Mouse (Mus musculus) cerebral cortex, adult 2 months (tissue): ENCODE results near the gene Pknox1.

ENCODE experiments used
- WGBS: fragments of 180-500 bp; shearing (Covaris S2); methylation state at CpG from one replicate; pipeline ENCODE4 v1.1.7; 2018; 5-methylcytosine and 5-hydroxymethylcytosine counted together

Pknox1 gene

DNA sequence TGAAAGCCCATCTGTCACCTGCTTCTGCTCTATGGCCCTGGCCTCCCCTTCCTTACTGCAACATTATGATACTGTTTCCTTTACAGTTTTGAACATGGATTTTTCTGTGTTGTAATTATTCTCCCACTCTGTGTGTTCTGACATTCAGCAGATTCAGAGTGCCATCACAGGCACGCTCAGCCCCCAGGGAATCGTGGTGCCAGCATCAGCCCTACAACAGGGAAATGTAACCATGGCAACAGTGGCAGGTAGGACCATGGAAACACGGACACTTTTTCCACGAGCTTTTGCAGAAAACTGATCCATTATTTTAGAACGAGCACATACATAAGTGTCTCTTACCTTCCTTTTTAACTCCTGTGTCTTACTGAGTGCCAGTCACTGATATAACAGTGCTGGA lies 30.5 kb downstream of the Pknox1 start:
- WGBS: 54% methylated on average over 5 of the region's 5 CpGs

DNA sequence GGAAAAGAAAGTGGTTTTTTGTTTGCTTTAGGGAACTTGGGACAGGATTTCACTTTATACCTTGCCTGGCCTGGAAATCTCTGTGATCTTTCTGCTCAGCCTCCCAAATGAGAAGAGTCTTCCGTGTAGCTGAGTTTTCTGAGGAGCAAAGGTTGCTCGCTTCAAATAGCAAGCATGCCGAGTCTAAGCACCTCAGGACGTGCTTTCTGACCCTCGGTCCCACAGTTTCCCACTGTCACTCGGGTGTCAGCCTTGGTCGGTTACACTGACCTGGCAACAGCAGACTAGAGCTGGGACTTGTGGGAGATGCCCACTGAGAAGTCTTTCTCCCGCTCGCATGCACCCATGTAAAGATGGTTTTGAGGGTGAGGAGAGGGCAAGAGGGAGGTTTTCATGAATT lies 33.4 kb downstream of the Pknox1 start:
- WGBS: 94% methylated on average over 9 of the region's 9 CpGs

DNA sequence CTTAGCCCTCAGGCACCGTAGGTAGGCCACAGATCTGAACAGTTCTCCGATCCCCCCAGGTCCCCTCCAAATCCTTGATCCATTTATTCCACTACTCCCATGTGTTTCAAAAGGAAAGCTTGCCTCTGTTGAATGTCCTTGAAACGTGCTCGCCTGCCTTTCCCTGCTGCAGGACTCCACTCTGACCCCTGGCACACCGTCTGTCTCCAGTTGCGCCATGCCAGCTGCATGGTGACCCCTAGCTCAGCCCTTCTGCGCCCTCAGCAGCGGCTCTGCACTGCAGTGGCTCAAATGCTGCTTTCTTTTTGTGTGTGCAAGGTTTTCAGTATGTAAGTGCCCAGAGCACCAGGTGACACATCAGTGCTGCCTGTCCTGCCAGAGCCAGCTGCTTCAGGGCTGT lies 34.1 kb downstream of the Pknox1 start:
- WGBS: 93% methylated on average over 8 of the region's 8 CpGs

DNA sequence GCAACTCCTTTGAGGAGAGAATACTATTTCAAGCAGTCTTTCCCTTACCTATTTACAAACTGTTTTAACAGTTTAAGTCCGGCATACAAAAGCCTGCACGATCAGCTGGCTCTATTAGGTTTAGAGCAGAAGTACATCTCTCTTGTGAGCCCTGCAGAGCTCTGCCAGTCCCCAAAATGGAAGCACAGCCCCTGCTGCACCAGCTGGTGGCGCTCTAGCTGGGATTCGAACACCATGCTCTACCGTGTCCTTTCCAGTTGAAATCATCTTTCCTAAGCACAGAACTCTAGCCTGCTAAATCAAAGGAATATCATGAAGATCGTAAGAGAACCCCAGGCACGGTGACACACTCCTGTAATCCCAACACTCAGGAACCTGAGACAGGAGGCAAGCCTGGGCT lies 41.9 kb downstream of the Pknox1 start:
- WGBS: 84% methylated on average over 7 of the region's 7 CpGs

DNA sequence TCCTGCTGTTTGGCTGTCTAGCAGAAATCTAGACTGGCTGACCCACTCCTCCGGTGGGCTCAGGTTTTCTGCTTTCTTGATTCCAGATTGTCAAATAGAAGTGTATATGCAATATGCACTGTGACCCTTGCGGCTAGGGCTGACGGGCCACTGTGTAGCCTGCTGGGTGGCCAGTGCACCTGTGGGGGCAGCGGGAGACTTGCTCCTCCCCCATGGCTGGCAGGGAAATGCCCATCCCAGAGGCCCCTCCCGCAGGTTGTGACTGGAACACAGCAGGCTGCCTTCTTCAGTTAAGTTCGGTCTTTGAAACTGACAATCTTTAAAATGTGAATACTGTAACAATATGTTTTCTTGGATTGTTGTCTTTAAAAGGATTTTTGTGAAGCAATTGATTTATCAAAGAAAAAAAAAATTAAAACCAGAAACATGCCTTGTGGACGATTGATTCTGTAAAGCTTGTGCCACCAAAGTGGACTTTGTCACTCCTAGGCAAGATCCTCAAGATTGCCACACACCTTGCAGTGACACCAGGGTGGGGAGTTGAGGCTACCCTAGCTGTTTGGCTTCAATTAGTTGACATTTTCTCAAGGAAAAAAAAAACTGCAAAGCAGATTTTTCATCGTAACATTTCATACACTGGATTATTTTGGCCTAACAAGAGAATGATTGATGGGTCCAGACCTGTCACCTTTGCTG lies 42.9 kb downstream of the Pknox1 start:
- WGBS: 92% methylated on average over 8 of the region's 8 CpGs

DNA sequence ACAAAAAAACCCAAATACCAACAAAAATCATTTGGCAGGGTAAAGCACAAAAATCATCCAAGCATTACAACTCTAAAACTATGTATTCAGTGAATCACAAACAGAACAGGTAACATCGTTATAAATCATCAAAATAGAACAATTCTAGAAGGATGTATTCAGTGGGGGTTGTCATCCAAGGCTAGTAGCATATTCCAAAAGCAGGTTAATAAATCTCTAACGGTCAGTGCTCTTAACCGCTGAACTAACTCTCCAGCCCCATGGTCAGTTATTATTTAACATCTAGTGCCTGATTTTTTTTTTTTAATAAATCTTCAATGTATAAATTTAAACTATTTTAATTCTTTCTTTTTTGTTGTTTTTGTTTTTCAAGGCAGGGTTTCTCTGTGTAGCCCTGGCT lies 44.6 kb downstream of the Pknox1 start:
- WGBS: 97% methylated on average over 3 of the region's 3 CpGs

DNA sequence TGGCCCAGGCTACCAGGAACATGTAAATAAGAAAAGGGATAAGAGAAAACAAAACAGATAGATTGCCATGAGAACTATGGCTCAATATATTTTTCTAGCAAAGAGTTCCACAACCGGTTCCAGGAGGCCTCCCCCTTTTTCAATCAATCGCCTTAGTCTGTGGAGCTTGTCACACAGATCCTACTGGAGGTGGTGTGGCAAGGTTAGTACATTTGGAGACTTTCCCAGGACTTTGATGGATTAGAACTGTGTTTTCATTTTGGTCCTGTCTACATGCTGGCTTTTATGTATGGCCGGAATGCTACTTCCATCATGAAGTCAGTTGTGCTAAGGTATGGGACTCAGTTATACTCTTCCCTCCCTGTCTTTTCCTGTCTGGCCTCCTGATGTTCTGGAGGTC lies 45.4 kb downstream of the Pknox1 start:
- 97% methylated on average over 3 of the region's 3 CpGs for WGBS

DNA sequence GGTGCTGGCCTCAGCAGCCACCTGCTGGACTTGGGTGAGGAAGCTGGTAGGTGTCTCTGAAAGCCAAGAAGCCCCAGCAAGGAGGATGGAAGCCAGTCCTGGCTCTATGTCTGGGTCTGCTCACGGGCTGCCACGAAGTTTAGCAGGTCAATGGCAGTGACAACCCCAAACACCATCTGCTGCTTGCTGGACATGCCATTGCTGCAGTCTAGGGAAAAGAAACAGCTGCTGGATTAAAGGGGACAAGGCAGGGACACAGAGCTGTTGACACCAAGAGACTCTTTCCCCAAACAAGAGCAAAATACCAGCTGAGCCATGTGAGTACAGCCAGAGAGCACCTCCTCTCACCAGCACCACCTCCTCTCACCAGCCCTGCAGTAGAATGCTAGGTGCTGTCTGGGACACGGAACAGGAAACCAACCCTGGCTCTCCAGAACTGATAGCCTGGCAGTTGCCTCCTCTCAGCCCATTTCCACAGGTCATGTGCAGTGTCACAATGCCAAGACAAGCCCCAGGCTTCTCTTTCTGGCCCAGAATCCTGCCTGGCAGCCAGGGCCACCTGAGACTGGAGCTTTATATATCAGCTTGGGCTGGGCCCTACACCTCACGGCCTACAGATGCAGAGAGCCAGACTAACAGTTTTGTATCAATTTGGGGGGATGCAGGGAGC lies 48.7 kb downstream of the Pknox1 start:
- 61% methylated on average over 4 of the region's 4 CpGs for WGBS

DNA sequence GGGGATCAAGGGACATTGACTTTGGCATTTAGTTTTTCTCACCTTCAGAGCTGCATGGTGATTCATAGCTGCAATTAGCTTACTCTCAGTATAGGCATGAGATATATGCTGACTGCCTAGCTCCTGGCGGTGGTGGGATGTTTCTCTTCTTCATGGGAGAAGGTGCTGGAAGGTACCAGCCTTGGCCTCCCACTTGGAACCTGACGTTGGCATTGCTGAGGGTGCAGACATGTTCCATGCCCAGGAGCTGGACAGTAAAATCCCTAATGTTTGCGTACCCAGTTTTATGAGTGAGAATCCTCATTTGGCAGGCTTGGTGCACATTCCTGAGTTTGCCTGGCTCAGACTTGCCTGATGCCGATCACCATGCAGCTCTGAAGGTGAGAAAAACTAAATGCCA lies 58.6 kb downstream of the Pknox1 start:
- WGBS: 82% methylated on average over 4 of the region's 4 CpGs

DNA sequence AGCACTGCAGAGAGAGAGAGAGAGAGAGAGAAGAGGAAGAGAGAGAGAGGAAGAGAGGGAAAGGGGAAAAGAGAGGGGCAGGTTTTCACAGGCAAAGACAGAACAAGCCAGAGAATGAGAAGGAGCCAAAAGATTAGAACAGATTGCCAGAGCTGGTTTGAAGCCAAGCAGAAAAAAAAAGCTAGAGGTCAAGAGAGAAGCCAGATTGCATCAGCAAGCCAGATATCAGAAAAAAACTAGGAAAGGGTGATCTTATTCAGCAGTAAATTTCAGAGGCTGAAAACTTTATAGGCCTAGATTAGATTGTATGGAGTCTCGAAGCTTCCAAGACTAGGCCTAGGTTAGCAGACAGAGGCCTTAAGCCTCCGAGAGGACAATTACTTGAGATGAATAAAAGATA lies 63.4 kb downstream of the Pknox1 start:
- 95% methylated on average over 2 of the region's 2 CpGs for WGBS

DNA sequence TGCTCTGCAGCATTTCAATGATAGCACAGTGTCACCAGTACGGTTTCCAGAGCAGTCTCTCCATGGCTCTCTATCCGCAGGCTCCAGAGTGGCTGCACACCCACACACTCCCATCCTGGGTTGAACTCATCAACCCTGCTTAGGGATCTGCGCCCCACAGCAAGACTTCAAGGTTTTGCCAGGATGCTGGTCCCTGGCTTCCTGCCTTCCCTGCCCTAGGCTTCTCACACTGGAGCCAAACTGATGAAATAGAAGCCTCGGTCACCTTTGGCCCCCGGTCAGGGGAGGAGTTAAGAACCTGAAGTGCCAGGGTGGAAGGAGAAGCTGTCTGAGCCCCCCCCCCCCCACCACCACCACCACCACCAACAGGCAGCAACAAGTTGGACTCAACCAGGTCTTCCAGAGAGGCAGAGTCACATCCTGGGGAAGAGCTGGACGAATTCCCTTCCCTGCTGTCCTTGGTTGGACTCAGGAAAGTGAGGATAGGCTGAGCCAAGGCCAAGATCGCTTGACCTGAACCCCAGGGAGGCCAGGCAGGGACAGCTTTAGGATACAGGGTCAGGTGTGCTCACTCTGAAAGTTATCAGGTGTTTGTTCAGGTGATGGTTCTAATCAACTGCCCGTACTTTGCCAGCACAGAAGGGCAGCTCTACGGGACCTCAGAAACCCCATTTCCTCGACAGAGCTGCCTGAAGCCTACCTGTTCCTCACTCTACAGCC lies 66.7 kb downstream of the Pknox1 start:
- 77% methylated on average over 10 of the region's 10 CpGs for WGBS

DNA sequence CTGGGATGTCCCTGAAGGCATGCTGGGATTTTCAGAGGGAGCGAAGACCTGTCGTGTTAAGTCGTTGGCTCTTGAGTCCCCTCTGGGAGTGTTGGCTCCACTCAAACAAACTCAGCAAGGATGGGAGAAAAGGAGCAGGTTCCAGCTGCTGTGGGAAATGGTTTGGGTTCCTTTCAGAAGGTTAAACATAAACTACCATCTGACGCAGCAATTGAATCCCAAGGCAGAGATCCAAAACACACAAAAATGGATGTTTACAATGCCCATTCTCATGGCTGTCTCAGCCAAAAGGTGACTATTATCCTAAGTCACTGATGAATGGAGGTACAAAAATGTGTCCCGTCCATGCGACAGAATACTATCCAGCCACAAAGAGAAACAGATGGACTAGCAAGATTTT lies 68.5 kb downstream of the Pknox1 start:
- WGBS: 46% methylated on average over 6 of the region's 6 CpGs

DNA sequence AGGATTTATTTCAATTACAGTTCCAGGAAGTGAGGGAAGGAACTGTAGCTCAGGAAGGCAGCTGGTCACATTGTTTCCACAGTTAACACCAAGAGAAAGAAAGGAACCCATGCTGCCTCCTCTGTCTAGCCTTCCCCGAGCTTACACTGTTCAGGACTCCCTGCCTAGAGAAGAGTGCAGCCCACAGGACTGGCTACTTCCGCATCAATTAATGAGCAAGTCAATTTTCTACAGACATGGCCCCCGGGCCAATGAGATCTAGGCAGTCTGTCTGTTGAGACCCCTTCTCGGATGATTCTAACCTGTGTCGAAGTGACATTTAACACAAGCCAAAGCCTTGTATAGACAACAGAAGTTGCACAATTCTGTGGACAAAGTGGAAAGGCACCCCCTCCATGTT lies 70.4 kb downstream of the Pknox1 start:
- WGBS: 74% methylated on average over 5 of the region's 5 CpGs

DNA sequence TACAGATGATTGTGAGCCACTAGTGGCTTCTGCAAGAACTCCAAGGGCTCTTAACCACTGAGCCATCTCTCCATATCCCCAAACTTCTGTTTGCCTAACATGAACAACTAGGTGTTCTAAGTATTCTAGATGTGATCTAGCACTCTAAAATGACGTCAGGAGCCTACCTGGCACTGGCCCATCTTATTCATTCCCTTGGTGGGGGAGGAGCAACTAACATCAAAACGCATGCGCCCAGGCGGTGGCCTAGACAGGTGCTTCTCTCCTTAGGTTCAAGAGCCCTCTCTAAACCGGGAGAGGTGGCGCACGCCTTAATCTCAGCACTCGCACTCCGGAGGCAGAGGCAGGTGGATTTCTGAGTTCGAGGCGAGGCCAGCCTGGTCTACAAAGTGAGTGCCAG lies 71.2 kb downstream of the Pknox1 start:
- WGBS: 72% methylated on average over 11 of the region's 11 CpGs

DNA sequence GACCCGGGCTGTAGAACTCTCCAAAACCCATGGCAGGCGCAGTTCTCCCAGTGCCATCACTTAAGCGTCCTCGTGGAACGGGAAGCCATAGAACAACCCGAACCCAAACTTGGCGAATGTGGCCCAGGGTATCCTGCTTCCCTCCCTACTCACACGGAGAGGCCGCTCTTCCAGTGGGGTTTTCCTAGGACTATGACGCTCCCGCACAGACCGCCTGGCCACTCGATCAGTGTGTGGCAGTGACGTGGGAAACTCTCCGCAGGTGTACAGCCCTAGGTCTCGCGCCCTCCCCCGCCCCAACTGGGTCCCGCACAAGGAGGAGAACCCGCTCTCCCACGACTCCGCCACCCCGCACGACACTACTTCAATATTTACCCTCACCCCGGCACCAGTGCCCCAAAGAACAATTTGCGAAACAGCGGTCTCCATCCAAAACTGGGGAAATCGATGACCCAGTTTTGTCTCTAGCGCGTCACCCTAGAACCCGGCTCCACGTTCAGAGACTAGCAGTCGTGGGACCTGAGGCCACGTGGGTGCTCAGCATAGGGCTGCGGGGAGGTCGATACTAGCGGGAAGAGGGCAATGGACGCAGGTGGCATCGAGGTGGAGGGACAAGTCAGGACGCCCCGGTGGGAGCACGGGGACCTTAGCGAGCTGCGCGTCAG lies 71.9 kb downstream of the Pknox1 start:
- 6% methylated on average over 45 of the region's 45 CpGs for WGBS

DNA sequence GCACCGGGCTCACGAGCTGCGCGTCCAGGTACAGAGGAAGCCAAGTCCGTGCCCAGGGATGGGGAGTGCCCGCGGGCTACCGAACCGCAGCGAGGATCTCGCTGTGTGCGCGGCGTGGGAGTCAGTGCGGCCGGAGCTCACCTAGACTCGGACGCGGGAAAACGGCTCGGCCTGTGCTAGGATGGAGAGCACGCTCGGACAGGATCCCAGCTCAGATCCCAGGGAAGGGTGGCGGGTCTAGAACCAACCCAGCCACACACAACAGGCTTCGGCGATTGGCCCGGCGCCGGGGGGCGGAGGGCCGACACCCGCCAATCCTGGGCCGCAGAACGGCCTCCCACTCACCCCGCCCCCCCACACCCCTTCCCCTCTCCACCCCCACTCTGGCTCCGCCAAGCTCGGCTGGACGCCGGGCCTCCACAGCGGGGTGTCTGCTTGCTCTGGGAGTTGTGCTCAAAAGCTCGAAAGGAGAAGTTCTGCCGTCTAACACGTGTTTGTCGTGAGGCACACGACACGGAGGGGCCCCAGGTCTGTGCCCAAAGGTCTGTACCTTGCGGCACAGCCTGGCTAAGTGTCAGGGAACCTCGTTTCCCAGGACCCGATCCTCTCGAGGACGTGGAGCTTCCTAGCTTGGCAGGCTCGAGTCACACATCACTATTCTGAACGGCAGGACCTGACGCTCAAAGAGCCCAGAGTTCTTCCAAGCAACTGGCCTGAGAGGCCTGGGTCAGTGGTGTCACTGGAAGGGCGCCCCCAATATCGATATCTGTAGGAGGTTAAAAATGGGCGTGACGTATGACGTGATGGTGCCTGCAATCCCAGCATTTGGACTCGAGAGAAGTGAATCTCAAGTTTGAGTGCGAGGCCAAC lies 72.6 kb downstream of the Pknox1 start, which contains the start of gene Cbs:
Gene Cbs, minus strand, starts transcription at position 297 of the 870 bp plus-strand sequence.
- WGBS: 4% methylated on average over 61 of the region's 61 CpGs

DNA sequence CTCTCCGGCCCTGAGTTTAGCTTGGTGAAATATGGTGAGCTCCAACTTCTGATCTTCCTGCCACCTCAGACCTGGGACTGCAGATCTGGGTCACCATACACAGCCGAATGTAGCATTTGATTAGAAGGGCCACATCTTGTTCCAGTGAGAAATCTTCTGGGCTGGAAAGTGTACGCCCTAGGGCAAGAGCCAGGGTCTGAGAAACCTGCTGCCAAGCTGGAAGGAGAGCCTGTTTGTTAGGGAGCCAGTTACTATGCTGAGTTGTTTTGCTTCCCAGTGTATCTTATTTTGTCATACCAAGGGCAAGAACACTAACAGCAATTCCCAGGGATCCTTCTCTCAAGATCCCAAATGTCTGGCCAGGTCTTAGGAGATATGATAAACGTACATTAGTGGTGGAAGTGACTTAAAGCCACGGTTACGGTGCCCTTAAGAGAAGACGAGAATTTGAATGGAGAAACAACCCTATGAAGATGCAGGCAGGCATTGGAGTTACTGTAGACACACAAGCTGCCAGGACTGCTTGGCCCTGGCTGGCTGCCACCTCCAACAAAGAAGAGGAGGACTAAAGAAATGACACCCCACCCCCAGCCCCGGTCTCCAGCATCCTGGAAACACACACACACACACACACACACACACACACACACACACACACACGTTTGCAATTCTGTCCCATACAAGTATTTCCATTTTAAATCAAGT lies 73.5 kb downstream of the Pknox1 start:
- 31% methylated on average over 9 of the region's 9 CpGs for WGBS

DNA sequence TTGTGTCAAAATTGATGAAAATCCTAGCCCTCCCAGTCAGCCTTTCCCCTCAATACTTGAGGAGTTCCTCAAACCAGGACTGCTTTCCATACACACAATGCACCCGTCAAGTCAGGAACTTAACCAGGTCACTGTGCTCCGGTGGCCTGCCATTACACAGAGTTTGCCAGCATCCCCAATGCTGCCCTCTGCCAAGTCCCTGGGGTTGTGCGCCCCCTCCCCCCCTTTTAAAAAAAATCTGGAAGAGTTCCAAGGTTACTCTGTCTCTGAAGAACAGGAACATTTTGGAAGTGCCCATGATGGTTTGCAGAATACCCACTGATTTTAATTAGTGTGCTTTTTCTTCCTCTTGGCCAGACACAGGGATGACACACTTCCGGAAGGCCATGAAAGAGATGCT lies 75.1 kb downstream of the Pknox1 start:
- 51% methylated on average over 4 of the region's 4 CpGs for WGBS

DNA sequence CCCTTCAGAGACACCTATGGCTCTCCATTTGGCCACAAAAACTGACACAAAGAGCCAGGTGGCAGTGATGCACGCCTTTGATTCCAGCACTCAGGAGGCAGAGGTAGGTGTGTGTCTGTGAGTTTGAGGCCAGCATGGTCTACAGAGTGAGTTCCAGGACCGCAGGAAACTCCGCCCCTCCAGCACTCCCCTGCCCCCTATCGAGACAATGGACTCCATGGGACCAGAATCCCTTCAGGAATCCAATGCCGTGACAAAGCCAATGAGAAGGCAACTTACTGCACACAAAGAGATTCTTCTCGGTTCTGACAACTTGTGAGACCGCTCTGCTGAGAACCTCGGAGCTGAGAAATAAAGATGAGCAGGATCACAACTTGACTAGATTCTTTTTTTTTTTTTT lies 77.8 kb downstream of the Pknox1 start:
- 56% methylated on average over 8 of the region's 8 CpGs for WGBS

DNA sequence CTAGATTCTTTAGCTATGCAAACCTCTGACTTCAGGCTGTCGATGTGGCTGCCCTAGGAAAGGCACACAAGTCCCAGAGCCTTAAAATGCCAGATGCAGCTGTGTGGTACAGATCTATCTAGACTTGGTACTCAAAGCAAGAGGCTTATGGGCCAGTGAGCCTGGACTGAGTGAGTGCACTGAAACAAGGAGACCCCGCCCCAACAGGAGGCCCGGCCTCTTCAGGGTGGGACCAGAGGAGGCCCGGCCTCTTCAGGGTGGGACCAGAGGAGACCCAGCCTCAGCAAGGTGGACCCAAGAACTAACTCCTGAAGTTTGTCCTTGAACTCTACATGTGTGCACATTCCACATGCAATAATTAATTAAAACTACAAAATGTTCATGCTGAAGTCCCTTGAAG lies 78.4 kb downstream of the Pknox1 start:
- WGBS: 79% methylated on average over 4 of the region's 4 CpGs
